8 mouse cellular contexts compared by ENCODE assay signal in the genomic region with DNA sequence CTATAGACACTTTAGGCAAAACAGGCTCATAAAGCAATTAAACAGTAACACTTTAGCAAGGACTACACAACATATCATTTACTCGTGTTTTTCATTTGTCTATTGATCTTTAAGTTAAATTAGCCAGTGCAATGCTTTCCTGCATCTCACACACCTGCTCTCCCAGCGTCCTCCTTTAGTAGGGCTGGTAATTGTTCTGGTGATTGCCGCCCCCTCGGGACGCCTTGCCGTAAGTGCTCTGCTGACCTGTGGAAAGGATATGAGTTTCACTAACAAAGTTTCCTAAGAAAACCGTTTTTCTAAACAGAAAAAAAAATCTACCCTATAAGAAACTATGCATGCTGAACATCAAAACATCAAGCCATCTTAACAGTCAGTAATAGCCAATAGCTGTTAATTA. TPM values are rescaled to one million over a fixed set of nuclear protein-coding genes. Genes with fewer than 3 reads are reported as not detected.
DNase-seq lines count a peak whose midpoint lies in the region; ATAC-seq and TF ChIP-seq lines count a peak whose summit lies in the region.

No protein-coding gene starts in this region.

- no peak overlapping the region for H3K4me3 ChIP-seq in lung, adult 2 months (replicated peaks; ENCODE audit: extremely low read depth, low read depth, low read length)
- peak overlapping the region; percentile 90 for H3K4me3 ChIP-seq in forebrain, embryonic 12.5 days (replicated peaks)
- no peak overlapping the region; the same call in 1 of the 2 replicates for H3K4me3 ChIP-seq in intestine, embryonic 16.5 days (ENCODE audit: low read length)
- peak overlapping the region; percentile 93; the same call in 1 of the 2 replicates for H3K4me3 ChIP-seq in neural tube, embryonic 15.5 days (replicated peaks)

- no peak overlapping the region for H3K9ac ChIP-seq in forebrain, embryonic 12.5 days
- no peak overlapping the region for H3K9ac ChIP-seq in intestine, embryonic 16.5 days (ENCODE audit: low read depth, low read length)
- no peak overlapping the region for H3K9ac ChIP-seq in neural tube, embryonic 15.5 days (replicated peaks)

- H3K9me3 ChIP-seq in forebrain, embryonic 12.5 days, result no peaks in the 10 kb centered on the region
- no peaks in the 10 kb centered on the region for H3K9me3 ChIP-seq in intestine, embryonic 16.5 days (ENCODE audit: control insufficient read depth, low read length)
- H3K9me3 ChIP-seq in neural tube, embryonic 15.5 days (replicated peaks), result no peaks in the 10 kb centered on the region

- TF ChIP-seq CTCF in lung, adult 2 months (IDR thresholded peaks at IDR 0.05; ENCODE audit: insufficient read depth, low read length), result peak; percentile 26; the same call in 1 of the 2 replicates

- no peak overlapping the region for H3K27ac ChIP-seq in forebrain, embryonic 12.5 days
- no peak overlapping the region for H3K27ac ChIP-seq in intestine, embryonic 16.5 days (ENCODE audit: low read length)
- H3K27ac ChIP-seq in neural tube, embryonic 15.5 days (replicated peaks), result no peak overlapping the region

- TF ChIP-seq POLR2A in lung, adult 2 months (IDR thresholded peaks at IDR 0.05; ENCODE audit: borderline replicate concordance, extremely low read depth, low read depth, low read length), result no peak

- peaks cover 60% of the 10 kb centered on the region for H3K36me3 ChIP-seq in forebrain, embryonic 12.5 days (replicated peaks)
- H3K36me3 ChIP-seq in intestine, embryonic 16.5 days (ENCODE audit: control insufficient read depth, insufficient read depth, low read length), result peaks cover 17% of the 10 kb centered on the region; the same call in 1 of the 2 replicates
- H3K36me3 ChIP-seq in neural tube, embryonic 15.5 days, result peaks cover 40% of the 10 kb centered on the region

- no peaks in the 10 kb centered on the region for H3K27me3 ChIP-seq in forebrain, embryonic 12.5 days
- H3K27me3 ChIP-seq in intestine, embryonic 16.5 days (replicated peaks; ENCODE audit: control insufficient read depth, insufficient read depth, low read length), result no peaks in the 10 kb centered on the region
- no peaks in the 10 kb centered on the region for H3K27me3 ChIP-seq in neural tube, embryonic 15.5 days (replicated peaks)

- H3K4me2 ChIP-seq in forebrain, embryonic 12.5 days, result peak overlapping the region; percentile 84
- peak overlapping the region; percentile 93; the same call in 1 of the 2 replicates for H3K4me2 ChIP-seq in intestine, embryonic 16.5 days (ENCODE audit: low read depth, low read length)
- peak overlapping the region; percentile 89 for H3K4me2 ChIP-seq in neural tube, embryonic 15.5 days

- WGBS in lung, adult 2 months, result 25% methylated on average over 7 of the region's 7 CpGs
- WGBS in forebrain, embryonic 12.5 days, result 58% methylated on average over 7 of the region's 7 CpGs
- 41% methylated on average over 7 of the region's 7 CpGs for WGBS in intestine, embryonic 16.5 days
- WGBS in neural tube, embryonic 15.5 days, result 25% methylated on average over 7 of the region's 7 CpGs

- no peak for DNase-seq in lung, adult 2 months
- no peak for DNase-seq in lung, postnatal 25 days (ENCODE audit: low spot score)
- DNase-seq in adrenal gland, postnatal 25 days, result no peak
- no peak for DNase-seq in retina, embryonic 14.5 days (ENCODE audit: low spot score)
- no peak for DNase-seq in adrenal gland, postnatal 14 days

- H3K4me1 ChIP-seq in lung, adult 2 months (ENCODE audit: control insufficient read depth, insufficient read depth, low read length), result peaks cover 19% of the 10 kb centered on the region
- H3K4me1 ChIP-seq in forebrain, embryonic 12.5 days, result peaks cover 36% of the 10 kb centered on the region
- peaks cover 13% of the 10 kb centered on the region for H3K4me1 ChIP-seq in intestine, embryonic 16.5 days (ENCODE audit: control insufficient read depth, insufficient read depth, low read length)
- H3K4me1 ChIP-seq in neural tube, embryonic 15.5 days, result peaks cover 38% of the 10 kb centered on the region

- no peak for ATAC-seq in forebrain, embryonic 12.5 days (ENCODE audit: low FRiP score)
- no peak for ATAC-seq in intestine, embryonic 16.5 days
- ATAC-seq in neural tube, embryonic 15.5 days (ENCODE audit: low FRiP score), result no peak

RNA-seq across cellular contexts. Expression of a gene that starts 3.5 kb away (rescaled TPM):
- 54.2 and 74.0 TPM in 2 replicates for polyA plus RNA-seq in lung, adult 2 months (2012; rRNA removed)
- polyA plus RNA-seq in forebrain, embryonic 12.5 days (2016; fragmentation: Nextera tagmentation; extraction: Ambion mirVana), result 284 and 293 TPM in 2 replicates
- 90.9 and 102 TPM in 2 replicates for polyA plus RNA-seq in intestine, embryonic 16.5 days (2015; fragmentation: Nextera tagmentation; extraction: Ambion mirVana)
- polyA plus RNA-seq in neural tube, embryonic 15.5 days (2015; fragmentation: Nextera tagmentation; extraction: Ambion mirVana), result 172 and 181 TPM in 2 replicates
- 139 and 144 TPM in 2 replicates for total RNA-seq in adrenal gland, postnatal 25 days (2021)
- 110 and 137 TPM in 2 replicates for total RNA-seq in adrenal gland, postnatal 14 days (2021)

RNA-seq across cellular contexts. Expression of a gene that starts 3.8 kb away (rescaled TPM):
- 33.1 and 34.0 TPM in 2 replicates for polyA plus RNA-seq in lung, adult 2 months (2012; rRNA removed)
- polyA plus RNA-seq in forebrain, embryonic 12.5 days (2016; fragmentation: Nextera tagmentation; extraction: Ambion mirVana), result 43.8 and 45.0 TPM in 2 replicates
- polyA plus RNA-seq in intestine, embryonic 16.5 days (2015; fragmentation: Nextera tagmentation; extraction: Ambion mirVana), result 49.2 and 53.7 TPM in 2 replicates
- 52.3 and 53.4 TPM in 2 replicates for polyA plus RNA-seq in neural tube, embryonic 15.5 days (2015; fragmentation: Nextera tagmentation; extraction: Ambion mirVana)
- 37.6 and 38.3 TPM in 2 replicates for total RNA-seq in adrenal gland, postnatal 25 days (2021)
- 25.3 and 29.6 TPM in 2 replicates for total RNA-seq in adrenal gland, postnatal 14 days (2021)

RNA-seq across cellular contexts. Expression of a gene that starts 57.1 kb away (rescaled TPM):
- polyA plus RNA-seq in lung, adult 2 months (2012; rRNA removed), result 1.1 and 1.7 TPM in 2 replicates
- 2.3 and 3.0 TPM in 2 replicates for polyA plus RNA-seq in forebrain, embryonic 12.5 days (2016; fragmentation: Nextera tagmentation; extraction: Ambion mirVana)
- polyA plus RNA-seq in intestine, embryonic 16.5 days (2015; fragmentation: Nextera tagmentation; extraction: Ambion mirVana), result 0.89 and 1.0 TPM in 2 replicates
- 2.3 TPM in 2 replicates for polyA plus RNA-seq in neural tube, embryonic 15.5 days (2015; fragmentation: Nextera tagmentation; extraction: Ambion mirVana)
- 1.7 and 3.5 TPM in 2 replicates for total RNA-seq in adrenal gland, postnatal 25 days (2021)
- total RNA-seq in adrenal gland, postnatal 14 days (2021), result 3.1 and 4.1 TPM in 2 replicates

RNA-seq across cellular contexts. Expression of a gene that starts 57.2 kb away (rescaled TPM):
- 28.5 and 46.0 TPM in 2 replicates for polyA plus RNA-seq in lung, adult 2 months (2012; rRNA removed)
- polyA plus RNA-seq in forebrain, embryonic 12.5 days (2016; fragmentation: Nextera tagmentation; extraction: Ambion mirVana), result 464 and 515 TPM in 2 replicates
- 32.8 and 37.0 TPM in 2 replicates for polyA plus RNA-seq in intestine, embryonic 16.5 days (2015; fragmentation: Nextera tagmentation; extraction: Ambion mirVana)
- polyA plus RNA-seq in neural tube, embryonic 15.5 days (2015; fragmentation: Nextera tagmentation; extraction: Ambion mirVana), result 128 and 147 TPM in 2 replicates
- 133 and 183 TPM in 2 replicates for total RNA-seq in adrenal gland, postnatal 25 days (2021)
- 175 and 223 TPM in 2 replicates for total RNA-seq in adrenal gland, postnatal 14 days (2021)

Comparison
In these comparisons a context has a peak if more than half of its experiments do, and no peak if none do; other contexts are left out.
1. H3K4me3 ChIP-seq: peak in forebrain, embryonic 12.5 days (single experiment) and neural tube, embryonic 15.5 days (single experiment); none in lung, adult 2 months (single experiment) and intestine, embryonic 16.5 days (single experiment).
2. Peak in every context shown above with its lines, with median percentiles within 50 percentile points of each other: H3K4me2 ChIP-seq.